Mouse (Mus musculus) erythroblast, adult 5-6 weeks (primary cell): ENCODE measurements around the gene Lypd6. TPM values are rescaled to one million over a fixed set of nuclear protein-coding genes. Genes with fewer than 3 reads are reported as not detected.

Experiments used
- ATAC-seq: replicated peaks from 2 replicates; pipeline ENCODE4 v1.8.0; 2016; ENCODE audit warnings: moderate number of reproducible peaks, mild to moderate bottlenecking, moderate TSS enrichment, inconsistent platforms; ENCODE audit not compliant: poor library complexity, low FRiP score, severe bottlenecking
- total RNA-seq, 2 experiments: library from RNA; stranded (forward) in 1 of 2; stranded (reverse) in 1 of 2; fragments of 150-400 nt in 1 of 2; fragments of 200-764, 138-1000 nt in 1 of 2; gene quantifications; 2 replicates each; pipeline versions ENCODE4 v1.2.3 to v1.2.4; 2015 to 2017; ENCODE audit warnings: low replicate concordance in 2 of 2

Gene Lypd6
- total RNA-seq, 2 experiments from 2014 or later = not detected

- no peak for ATAC-seq
Observed at GRCm38 (mm10) chr2:50105992-50106391, 39.8 kb downstream of the Lypd6 start.

DNA sequence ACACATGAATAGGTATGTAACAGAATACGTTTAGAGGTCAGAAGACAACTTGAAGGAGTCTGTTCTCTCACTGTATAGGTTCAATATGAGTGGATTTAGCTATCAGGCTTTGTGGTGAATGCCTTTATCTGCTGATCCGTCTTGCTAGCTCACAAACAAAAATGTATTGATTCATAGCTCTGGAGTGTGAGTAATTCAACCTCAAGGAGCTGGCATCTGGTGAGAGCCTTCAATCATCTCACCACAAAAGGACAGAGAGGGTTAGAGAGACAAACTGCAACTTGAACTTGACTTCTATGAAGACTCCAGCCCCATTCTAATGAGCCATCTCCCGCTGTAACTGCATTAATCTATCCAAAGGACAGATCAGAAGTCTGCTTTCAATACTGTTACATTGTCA, 40.6 kb downstream of the Lypd6 start:
- ATAC-seq = no peak

DNA sequence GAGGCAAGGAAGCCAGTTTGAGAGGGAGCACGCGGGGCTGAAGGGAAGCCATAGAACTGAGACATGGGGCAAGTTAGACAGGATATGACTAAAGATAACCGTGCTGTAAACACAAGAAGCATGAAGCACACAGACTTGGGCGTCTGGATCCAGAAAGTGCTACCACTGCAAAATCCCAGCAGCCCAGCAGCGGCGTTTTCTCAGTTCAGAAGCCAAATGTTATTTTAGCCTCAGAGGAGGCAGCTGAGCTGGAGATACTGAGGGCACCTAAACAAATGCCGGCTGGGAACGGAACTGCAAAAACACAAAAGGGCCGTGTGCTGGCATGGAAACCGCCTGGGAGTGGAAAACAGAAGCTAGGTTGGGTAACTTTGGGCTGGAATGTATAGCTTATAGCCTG, 43.9 kb downstream of the Lypd6 start:
- no peak for ATAC-seq

- no peak for ATAC-seq
Observed at GRCm38 (mm10) chr2:50111169-50111568, 44.9 kb downstream of the Lypd6 start.

DNA sequence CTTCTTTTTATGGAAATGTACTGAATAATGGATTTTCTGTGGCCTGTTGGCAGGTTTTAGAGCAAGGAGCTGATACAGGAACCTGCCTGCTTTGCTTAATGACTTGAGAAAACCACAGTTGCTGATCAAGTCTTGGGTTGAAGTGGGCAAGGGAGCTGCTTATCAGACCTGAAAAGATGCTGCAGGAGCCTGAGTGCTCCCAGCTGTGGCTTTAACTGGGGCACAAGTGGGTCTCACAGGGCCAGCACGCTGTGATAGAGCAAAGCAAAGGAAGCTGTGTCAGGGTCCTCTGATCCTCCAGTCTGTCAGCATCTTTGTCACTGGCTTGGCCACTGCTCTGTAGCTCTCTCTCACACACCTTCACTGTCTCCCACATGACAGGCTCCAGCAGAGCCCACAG, 45.4 kb downstream of the Lypd6 start:
- no peak for ATAC-seq

- no peak for ATAC-seq
Observed at GRCm38 (mm10) chr2:50112427-50112826, 46.2 kb downstream of the Lypd6 start.

- no peak for ATAC-seq
Observed at GRCm38 (mm10) chr2:50119101-50119500, 52.9 kb downstream of the Lypd6 start.

GRCm38 (mm10) chr2:50120839-50121238, 54.6 kb downstream of the Lypd6 start:
- ATAC-seq = no peak

DNA sequence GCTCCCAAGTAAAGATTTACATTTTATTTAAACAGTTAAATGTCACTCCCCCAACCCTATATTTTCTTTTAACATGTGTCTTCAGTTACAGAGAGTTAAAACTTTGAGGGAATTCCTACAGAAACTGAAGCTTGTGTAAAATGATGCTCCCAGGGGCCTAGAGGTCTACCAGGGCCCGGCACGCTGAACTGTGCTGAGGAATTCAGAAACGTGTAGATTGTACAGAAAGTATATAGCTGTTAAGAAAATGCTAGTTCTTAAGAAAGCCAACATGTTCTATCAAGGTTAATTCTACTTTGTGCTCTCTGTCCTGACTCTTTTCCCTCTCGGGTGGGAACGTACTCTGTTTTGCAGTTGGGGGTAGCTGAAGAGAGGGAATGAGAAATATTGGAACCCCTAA, 57.1 kb downstream of the Lypd6 start:
- no peak for ATAC-seq

DNA sequence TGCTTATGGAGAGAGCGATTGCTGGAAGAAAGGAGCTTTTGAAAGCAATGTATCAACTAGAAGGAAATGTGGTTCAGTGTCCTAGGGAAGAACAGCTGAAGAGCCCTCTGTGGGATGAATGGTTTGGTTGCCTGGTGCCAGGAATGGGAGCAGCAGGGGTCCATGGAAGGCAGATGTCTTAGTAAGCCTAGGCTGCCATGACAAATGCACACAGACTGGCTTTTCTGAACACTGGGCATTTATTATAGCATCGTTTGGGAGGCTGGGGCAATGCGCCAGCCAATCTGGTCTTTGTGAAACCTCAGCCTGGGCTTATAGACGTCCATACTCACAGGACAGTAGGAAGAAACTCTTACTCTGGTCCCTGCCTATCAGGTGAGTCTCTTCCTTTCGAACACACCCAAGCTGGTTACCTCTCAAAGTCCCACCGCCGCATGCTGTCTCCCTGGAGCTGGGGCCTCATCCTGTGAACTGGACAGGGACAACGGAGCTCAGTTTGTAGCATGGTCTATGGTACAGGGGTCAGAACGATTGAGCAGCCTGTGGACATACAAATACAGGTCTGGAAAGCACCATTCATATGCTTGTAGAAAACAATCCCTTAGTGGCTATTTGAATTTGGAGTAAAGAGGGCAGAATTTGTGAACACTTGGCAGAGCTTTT, 61.4 kb downstream of the Lypd6 start:
- no peak for ATAC-seq

- no peak for ATAC-seq
Observed at GRCm38 (mm10) chr2:50128322-50129277, 62.4 kb downstream of the Lypd6 start.

DNA sequence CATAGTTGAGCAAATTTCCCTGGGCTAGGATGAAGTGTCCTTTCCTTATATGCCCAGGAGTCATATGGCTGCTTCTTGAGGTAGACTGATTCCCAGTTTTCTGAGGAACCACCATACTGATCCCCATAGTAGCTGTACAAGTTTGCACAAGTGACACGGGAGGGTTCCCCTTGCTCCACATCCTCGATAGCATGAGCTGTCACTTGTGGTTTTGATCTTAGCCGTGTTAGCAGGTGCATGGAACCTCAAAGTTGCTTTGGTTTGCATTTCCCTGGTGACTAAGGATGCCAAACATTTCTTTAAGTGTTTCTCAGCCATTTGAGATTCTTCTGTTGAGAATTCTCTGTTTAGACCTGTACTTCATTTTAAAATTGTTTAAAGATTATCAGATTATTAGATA, 64.4 kb downstream of the Lypd6 start:
- no peak for ATAC-seq

DNA sequence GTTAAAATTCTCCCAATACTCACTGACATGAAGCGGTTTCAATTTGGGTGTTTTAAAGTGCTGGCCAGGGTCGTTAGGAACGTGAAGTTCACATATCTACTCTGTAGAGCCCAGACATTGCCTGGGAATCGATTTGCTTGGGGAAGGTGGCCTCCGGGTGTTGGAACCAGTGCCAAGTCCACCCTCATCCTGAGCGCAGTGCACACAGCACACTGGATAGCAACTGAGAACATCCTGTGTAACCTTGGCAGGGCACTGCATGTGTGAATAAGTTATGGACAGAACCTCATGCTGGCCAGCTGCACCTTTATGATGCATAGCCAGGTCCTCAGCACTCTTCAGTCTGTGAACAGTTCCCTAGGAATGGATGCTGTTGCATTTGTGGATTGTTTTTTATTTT, 77.4 kb downstream of the Lypd6 start:
- ATAC-seq = no peak

DNA sequence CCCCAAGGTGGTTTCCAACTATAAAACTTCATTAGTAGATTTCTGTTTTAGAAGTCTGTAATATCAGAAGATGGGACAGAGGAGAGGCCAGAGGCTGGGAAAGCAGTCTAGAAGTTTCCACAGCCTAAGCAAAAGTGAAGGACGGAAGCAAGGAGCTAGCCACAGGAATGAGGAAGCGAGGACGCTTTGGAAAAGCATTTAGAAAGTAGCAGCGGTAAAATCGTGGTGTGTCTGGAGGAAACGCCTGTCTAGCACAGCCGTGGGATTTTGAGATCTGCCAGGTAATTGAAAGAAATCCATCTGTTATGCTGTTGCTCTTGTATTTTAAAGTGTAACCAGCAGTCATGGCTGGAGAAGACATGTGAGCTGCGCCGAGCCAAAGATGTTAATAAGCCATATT, 81.1 kb downstream of the Lypd6 start:
- ATAC-seq = no peak

DNA sequence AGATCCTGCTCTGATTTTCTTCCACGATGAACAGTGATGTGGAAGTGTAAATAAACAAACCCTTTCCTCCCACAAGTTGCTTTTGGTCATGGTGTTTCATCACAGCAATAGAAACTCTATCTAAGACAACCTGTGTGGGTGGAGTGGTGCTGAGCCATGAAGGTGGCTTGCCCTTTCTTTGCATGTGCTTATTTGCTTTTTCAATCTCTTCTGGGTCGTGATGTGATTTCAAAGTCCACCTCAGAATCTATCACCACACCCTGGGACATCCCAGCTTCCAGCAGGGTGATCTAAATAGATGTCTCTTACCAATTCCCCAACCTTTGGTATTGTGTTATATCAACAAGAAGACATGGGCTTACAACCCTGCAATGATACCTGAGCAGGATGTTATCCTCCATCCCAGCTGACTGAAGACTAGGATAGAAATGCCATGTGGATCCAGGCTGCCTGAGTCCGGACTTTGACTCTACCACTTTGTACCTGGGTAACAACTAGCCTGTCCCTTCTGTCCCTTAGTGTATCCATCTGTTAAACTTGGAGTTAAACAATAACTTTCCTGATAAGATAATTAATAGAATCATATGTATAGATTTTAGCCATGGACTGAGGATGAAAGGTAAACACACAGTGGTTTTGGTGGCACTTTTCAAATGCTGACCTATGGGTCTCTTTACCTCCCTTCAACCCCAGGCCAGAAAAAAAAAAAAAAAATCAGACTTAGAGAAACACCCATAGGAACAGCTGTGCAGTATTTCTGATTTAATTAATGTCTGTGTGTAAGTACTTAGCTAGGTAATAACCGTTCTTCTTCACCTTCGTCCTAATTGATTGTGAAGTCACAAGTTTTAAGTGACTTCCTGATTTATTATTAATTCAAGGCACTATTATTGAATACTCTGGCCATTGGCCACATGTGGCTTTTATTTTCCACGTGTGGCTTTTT, 83.3 kb downstream of the Lypd6 start:
- no peak for ATAC-seq

- ATAC-seq = no peak
Observed at GRCm38 (mm10) chr2:50150203-50150590, 84.0 kb downstream of the Lypd6 start.

- ATAC-seq = no peak
Observed at GRCm38 (mm10) chr2:50150816-50151215, 84.6 kb downstream of the Lypd6 start.

DNA sequence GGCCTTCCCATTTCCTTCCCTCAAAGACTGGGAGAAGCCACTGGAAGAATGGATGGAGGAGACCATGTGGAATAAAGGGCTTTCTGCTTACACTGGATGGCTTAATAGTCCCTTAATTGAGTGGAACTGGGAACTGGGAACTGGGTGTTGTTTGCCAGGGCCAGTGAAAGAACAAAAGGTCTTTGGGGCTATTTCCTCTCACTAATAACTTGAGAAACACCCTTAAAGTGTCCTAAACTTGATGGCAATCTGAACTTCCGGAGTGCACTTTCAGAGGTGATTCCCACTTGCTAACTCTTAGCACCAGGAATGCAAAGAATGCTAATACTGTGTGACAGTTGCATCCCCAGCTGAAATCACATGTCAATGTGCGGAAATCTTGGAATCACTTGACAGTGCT, 85.2 kb downstream of the Lypd6 start:
- no peak for ATAC-seq

GRCm38 (mm10) chr2:50151879-50152278, 85.7 kb downstream of the Lypd6 start:
- ATAC-seq = no peak

- no peak for ATAC-seq
Observed at GRCm38 (mm10) chr2:50156009-50156408, 89.8 kb downstream of the Lypd6 start.
